Mouse (Mus musculus) embryonic stem cell, embryonic (primary cell): ENCODE measurements around the gene Gm2244.
"Not testable (repeated sequence)": the region's sequence is repeated elsewhere in the genome, so short reads cannot be mapped to it uniquely, and the experiment has no call there.

Source experiments
- CTCF ChIA-PET, 4 experiments: fragments of 300-600 bp in 2 of 4; fragments of 350-600 bp in 2 of 4; sonication (Branson Sonifier 250); formaldehyde crosslinking; loops; one replicate each; lab custom pipeline; 2022; ENCODE audit warnings: inconsistent platforms in 2 of 4; lab: Charles Lee
- POLR2A ChIA-PET, 4 experiments: fragments of 300-600 bp in 2 of 4; fragments of 350-600 bp in 2 of 4; sonication (Branson Sonifier 250); formaldehyde crosslinking; loops; one replicate each; lab custom pipeline; 2022; ENCODE audit warnings: antibody characterized with exemption in 4 of 4, inconsistent platforms in 1 of 4; lab: Charles Lee

Gene Gm2244

GRCm38 (mm10) chr14:19549863-19550262 is at the start of gene Gm2244:
TSS of gene Gm2244 (minus strand) at chr14:19549963.
- CTCF ChIA-PET, POLR2A ChIA-PET: not testable (repeated sequence)

- CTCF ChIA-PET, POLR2A ChIA-PET: not testable (repeated sequence)
These were observed 35.3 kb upstream of the Gm2244 start, which contains the start of gene Gm2237 for GRCm38 (mm10) chr14:19584804-19585667. TSS of gene Gm2237 (minus strand) at chr14:19585135.
